Mouse (Mus musculus): ENCODE measurements around the gene Psg19.
"Not testable (repeated sequence)": the region's sequence is repeated elsewhere in the genome, so short reads cannot be mapped to it uniquely, and the experiment has no call there.

GRCm38 (mm10) chr7:18781301-18781700 is 17.0 kb downstream of the Psg19 start:
- not testable (repeated sequence) for TF ChIP-seq CTCF (IDR thresholded peaks at IDR 0.05; ENCODE audit: extremely low read depth, insufficient read depth, insufficient read length, insufficient replicate concordance); POLR2A (IDR thresholded peaks at IDR 0.05; ENCODE audit: low read depth, low read length)

Data from spleen, adult 2 months (tissue).